Mouse (Mus musculus) brain, embryonic 18.5 days (tissue): ENCODE data around the gene Itgb3bp.

Experiments
- DNase-seq: peaks from one replicate; pipeline ENCODE4 v3.0.0-alpha.2; 2012; ENCODE audit warnings: low read depth, low spot score

The Itgb3bp gene

DNA sequence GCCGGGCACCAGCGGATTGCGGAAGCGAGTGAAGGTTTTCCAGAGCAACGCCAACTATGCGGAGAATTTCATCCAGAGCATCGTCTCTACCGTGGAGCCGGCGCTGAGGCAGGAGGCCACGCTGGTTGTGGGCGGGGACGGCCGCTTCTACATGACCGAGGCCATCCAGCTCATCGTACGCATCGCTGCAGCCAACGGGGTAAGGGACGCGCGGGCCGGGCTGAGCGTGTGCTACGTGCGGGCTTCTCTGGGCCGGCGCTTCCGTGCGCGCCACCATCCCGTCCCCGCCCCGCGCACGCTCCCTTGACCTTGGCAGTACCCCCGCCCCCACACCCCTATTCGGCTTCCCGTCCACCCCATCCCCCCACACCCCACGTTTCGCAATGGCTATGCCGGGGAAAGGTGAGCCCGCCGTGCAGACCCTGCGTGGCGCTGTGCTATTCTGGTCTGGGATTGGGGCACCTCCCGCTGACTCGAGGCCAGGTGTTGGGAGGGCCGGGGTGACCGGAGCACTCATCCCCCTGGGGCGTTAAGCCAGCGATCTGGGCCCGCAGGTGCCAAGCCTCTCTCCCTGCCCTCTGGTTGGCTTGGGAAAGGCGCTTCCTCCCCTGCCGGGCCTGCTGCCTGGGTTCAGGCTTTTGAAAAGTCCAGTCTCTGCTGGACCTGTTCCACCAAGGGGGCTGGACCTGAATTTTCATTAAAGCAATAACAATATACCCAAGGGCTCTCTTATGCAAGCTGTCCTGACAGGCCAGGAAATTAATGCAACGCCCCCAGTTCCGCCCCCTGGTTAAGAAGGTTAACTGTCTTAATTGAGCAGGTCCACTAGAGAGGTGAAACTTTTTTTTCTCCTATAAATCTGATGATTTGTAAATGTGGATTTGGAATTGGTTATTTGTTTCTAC is at the start of gene Itgb3bp:
TSS of gene Itgb3bp (minus strand) at position 201 of the 905 bp plus-strand sequence.
- peak; percentile 28 for DNase-seq

GRCm38 (mm10) chr4:99979326-99979725 is 49.7 kb upstream of the Itgb3bp start:
- no peak for DNase-seq

DNA sequence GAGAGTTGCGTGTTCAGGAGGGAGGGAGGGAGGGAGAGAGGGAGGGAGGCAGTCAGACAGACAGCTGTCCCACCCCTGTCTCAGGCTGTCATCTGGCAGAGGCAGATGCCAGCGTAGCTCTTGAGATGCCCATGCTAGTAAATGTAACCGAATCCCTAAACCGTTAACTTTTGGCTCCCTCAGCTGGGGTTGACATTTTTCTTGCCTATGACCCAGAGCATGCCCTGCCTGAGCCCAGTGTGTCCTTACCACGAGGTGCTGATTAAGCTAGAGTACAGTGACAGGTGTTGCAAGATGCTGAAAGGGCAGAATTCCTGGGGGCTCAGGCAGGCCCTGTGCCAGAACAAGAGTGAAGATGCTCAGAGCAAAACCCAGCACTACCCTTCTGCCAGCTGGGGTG is 44.8 kb upstream of the Itgb3bp start:
- DNase-seq: no peak

GRCm38 (mm10) chr4:99973931-99974330 is 44.3 kb upstream of the Itgb3bp start:
- DNase-seq: no peak

DNA sequence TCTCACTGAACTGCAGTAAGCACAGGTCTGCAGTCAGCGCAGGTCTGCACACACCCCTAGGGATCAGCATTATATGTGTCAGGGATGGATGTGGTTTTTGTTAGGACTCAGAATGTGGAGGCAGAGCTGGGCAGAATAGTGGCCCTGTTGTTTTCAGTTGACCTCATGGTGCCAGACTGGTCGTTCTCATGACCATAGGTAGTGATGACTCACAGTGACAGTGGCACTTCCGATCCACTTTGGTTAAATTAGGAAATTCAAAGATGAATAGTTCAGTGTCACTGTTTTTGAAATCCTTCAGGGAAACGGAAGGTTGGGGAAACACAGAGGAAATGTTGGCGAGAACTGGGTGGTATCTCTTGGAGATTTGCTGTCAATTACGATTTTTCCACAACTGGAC is 43.3 kb upstream of the Itgb3bp start:
- DNase-seq: no peak

DNA sequence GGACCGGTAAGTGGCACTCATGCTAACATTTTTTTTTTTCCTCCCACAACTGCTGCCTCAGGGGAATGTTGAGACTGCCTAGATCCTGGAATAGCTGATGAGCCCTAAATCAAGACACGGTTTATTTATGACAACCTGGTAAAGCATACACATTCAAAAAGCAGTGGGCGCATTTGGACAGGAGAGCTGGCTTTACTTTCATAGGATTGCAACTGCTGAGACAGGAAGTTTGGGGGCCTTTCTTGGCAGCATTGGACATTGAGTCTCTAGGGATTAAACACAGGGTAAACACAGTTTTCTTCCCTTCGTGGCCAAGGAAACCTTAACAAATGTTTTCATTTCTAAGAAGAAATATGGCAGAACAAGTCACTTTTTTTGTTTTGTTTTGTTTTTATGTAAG is 40.5 kb upstream of the Itgb3bp start:
- no peak for DNase-seq

DNA sequence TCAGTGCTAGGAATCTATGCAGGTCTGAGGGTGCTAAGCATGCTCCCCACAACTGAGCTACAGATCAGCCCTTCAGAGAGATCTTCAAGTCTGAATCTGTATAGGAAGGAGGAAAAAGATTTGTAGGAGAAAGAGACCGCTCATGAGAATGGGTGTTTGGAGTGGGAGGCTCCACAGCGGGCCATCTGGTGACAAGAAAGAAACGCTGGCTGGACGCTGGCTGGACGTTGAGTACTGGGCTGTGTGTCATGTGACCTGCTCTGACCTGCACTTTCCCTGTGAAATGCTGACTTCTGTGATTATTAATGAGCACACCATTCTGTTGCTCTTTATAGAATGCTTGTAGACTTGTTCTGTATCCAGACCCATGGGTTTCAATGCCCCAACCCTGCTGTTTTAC is 39.7 kb upstream of the Itgb3bp start:
- no peak for DNase-seq

DNA sequence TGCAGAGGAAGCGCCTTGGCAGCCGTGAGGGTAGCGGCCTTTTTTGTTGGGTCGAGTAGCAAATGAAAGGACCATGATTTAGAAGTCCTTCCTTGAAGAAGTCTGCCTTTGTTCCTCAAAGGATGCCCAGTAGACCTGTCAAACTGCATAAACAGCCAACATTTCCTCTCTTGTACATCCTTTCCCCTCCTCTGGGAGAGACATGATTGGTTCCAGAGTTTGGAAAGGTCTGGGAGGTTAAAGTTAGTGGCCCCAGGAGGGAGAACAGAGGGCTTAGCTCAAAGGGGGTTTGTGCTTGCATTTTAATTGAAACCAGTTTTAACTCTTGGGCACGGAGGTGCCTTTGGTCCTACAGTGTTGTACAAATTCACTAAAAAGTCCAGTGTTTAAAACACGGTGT is 36.9 kb upstream of the Itgb3bp start:
- no peak for DNase-seq

GRCm38 (mm10) chr4:99959308-99959707 is 29.7 kb upstream of the Itgb3bp start:
- DNase-seq: no peak

DNA sequence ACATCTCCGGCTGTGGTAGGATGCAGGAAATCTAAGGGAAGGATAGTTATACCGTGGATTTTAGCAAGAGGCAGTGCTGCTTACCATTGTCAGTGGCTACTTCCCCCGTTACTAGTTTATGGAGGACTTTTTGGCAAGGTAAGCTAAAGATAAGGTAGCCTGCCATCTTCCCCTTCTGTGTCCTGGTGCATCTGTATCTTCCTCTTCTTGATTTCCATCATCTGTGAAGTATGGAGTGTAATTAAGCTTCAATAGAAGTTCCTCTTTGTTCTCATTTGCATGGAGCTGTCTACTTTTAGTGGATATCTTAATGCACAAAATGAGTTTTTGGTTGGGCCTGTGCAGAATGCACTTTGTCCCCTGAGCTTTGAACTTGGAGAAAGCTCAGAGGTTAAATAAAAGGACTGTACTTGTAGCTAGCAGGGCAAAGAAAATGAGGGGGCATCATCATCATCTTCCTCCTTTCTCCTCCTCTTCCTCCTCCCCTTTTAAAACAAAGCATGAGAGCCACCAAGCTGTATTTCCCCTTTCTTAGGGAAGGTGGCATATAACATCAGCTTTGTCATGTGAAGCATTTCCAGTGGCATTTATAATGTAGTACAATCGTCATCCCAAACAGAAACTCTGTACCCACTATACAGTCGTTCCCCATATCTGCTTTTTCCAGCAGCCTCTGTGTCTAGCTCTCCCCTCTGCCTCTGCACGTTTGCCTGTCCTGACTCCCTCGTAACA is 28.6 kb upstream of the Itgb3bp start:
- DNase-seq: no peak

DNA sequence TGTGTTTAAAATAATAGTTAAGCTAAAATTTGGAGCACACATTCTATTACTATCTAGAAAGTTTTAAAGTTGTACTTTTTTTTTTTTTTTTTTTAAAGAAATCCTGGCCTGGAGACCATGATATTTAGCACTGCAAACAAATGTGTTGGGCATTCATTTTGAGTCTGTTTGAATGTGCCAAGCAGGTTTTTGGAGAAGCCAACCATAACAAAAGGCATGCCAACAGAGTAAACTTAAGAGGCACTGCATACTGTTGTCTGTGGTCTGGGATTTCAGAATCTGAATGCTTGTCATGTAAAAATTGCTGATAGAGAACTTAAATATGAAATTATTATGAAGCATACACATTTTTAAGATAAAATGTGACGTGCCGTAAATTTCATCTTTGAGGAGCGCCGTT is 27.6 kb upstream of the Itgb3bp start:
- peak; percentile 16 for DNase-seq

- no peak for DNase-seq
Observed at GRCm38 (mm10) chr4:99955396-99955795, 25.8 kb upstream of the Itgb3bp start.

- DNase-seq: no peak
Observed at GRCm38 (mm10) chr4:99953904-99954303, 24.3 kb upstream of the Itgb3bp start.

DNA sequence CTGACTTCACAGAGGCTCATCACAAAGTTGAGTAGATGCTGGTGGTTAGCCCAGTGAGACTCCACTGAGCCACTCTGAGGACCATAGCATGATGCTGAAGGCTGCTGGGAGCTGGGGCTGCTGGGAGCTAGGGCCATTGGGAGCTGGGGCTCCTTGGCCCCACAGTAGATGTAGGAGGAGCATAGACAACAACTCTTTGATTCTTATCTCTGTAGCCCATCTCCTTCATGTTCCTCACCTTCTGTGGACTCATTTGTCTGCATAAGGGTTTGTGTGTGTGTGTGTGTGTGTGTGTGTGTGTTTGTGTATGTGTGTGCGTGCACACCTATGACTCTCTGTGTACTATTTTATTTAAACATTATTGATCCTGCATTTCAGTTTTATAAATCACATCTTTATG is 18.3 kb upstream of the Itgb3bp start:
- no peak for DNase-seq

DNA sequence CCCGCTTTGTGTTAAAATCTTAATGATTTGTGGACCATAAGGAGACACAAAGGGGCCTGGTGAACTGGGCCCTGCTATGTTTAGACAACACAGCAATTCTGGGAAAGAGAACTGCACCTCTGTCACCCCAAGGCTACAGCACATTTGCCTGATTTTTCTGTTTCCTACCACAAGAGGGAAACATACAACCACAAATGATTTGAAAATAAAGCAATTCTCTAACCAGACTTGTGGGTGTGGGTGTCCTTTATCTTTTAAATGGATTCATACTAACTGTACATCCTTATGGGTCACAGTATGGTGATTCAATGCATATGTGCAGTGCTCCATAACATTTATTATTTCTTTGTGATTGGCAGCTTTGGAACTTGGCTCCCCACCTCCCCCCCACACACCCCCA is 17.6 kb upstream of the Itgb3bp start:
- no peak for DNase-seq

- no peak for DNase-seq
Observed at GRCm38 (mm10) chr4:99946516-99946915, 16.9 kb upstream of the Itgb3bp start.

- no peak for DNase-seq
Observed at GRCm38 (mm10) chr4:99945011-99945410, 15.4 kb upstream of the Itgb3bp start.

DNA sequence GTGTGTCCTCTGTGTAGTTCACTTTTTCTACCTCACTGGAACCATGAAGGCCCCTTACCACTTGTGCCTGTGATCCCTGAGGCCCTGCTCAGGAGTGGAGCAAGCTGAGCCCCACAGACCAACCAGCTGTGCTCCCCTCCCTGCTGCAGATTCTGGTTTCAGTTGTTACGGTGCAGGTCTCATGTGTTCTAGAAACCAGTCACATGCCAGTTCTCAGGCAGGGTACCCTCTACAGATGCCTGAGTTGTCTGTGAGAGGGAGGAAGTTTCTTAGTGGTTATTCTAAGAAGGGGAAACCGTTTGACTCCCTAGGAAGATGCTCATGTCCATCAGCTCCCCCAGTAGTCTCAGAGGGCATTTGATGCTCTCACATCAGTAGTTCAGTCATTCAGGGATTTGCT is 15.0 kb upstream of the Itgb3bp start:
- DNase-seq: no peak

- DNase-seq: no peak
Observed at GRCm38 (mm10) chr4:99941655-99942414, 12.2 kb upstream of the Itgb3bp start.

- DNase-seq: no peak
Observed at GRCm38 (mm10) chr4:99939711-99940505, 10.3 kb upstream of the Itgb3bp start.

DNA sequence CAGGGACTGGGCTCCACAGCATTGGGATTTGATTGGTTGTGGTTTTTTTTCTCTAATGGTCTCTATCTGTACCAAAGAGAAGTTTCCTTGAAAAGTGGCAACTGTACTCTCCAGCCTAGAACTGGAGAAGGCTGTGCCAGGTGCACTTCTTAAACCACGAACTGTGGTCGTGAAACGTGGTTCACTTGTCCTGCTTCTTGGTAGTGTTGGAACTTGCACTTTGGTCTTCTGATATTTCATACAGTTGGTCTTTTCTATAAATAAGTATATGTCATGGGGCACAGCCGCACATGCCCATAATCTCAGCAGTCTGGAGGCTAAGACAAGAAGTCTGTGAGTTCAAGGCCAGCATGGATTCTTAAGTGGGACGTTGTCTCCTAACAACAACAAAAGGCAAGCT is 6.7 kb upstream of the Itgb3bp start:
- no peak for DNase-seq
